9 mouse cellular contexts compared by ENCODE assay signal in genomic region chr1:181465027-181465426, GRCm38 (mm10). TPM values are rescaled to one million over a fixed set of nuclear protein-coding genes. Genes with fewer than 3 reads are reported as not detected.
A peak's percentile ranks its signal among the peaks of the same experiment; 100 is the strongest.
DNase-seq lines count a peak whose midpoint lies in the region; ATAC-seq lines count a peak whose summit lies in the region.
"Had no signal": no experiment of that assay in that cellular context is flagged by ENCODE, and none has a peak within 500 bp of the region (broad histone marks: within the 10 kb centered on the region; RNA-seq: fewer than 3 reads in every experiment).

No protein-coding gene starts in this region.

- H3K27ac ChIP-seq in midbrain, embryonic 10.5 days (replicated peaks), result no peak overlapping the region
- H3K27ac ChIP-seq in midbrain, embryonic 14.5 days (replicated peaks; ENCODE audit: low read depth, low read length), result no peak overlapping the region
- no peak overlapping the region for H3K27ac ChIP-seq in embryonic facial prominence, embryonic 11.5 days (replicated peaks; ENCODE audit: low read depth, low read length)
- H3K27ac ChIP-seq: heart, embryonic 15.5 days had no signal

- 0 out of 2 replicates have a peak, but pooled peaks cover 6% of the 10 kb centered on the region for H3K4me1 ChIP-seq in midbrain, embryonic 10.5 days
- H3K4me1 ChIP-seq in midbrain, embryonic 14.5 days (ENCODE audit: control insufficient read depth, insufficient read depth, low read length), result no peaks in the 10 kb centered on the region
- no peaks in the 10 kb centered on the region for H3K4me1 ChIP-seq in embryonic facial prominence, embryonic 11.5 days (ENCODE audit: control insufficient read depth, insufficient read depth, low read length)

- no peaks in the 10 kb centered on the region for H3K36me3 ChIP-seq in midbrain, embryonic 10.5 days
- H3K36me3 ChIP-seq in midbrain, embryonic 14.5 days (ENCODE audit: control insufficient read depth, insufficient read depth, low read length), result no peaks in the 10 kb centered on the region
- H3K36me3 ChIP-seq in embryonic facial prominence, embryonic 11.5 days (replicated peaks; ENCODE audit: control insufficient read depth, insufficient read depth, low read depth, low read length), result no peaks in the 10 kb centered on the region
- H3K36me3 ChIP-seq: heart, embryonic 15.5 days had no signal

- H3K4me3 ChIP-seq in midbrain, embryonic 10.5 days, result no peak overlapping the region
- H3K4me3 ChIP-seq in midbrain, embryonic 14.5 days (replicated peaks; ENCODE audit: low read depth, low read length), result no peak overlapping the region
- no peak overlapping the region for H3K4me3 ChIP-seq in embryonic facial prominence, embryonic 11.5 days (ENCODE audit: low read depth, low read length)
- H3K4me3 ChIP-seq: heart, embryonic 15.5 days had no signal

- peak; percentile 22 to 72 for DNase-seq in adrenal gland, adult (ENCODE audit: inconsistent age in 2 of 2, low spot score in 1 of 2)
- no peak for DNase-seq in adrenal gland, adult 8-10 months
- peak; percentile 19 for DNase-seq in midbrain, embryonic 10.5 days (ENCODE audit: low spot score)
- no peak for DNase-seq in midbrain, embryonic 14.5 days
- DNase-seq in embryonic facial prominence, embryonic 11.5 days (ENCODE audit: low spot score), result peak; percentile 30
- DNase-seq in cerebellum, adult 18-20 months, result no peak

- no peaks in the 10 kb centered on the region for H3K27me3 ChIP-seq in midbrain, embryonic 10.5 days (ENCODE audit: low read depth, poor library complexity, severe bottlenecking)
- H3K27me3 ChIP-seq in midbrain, embryonic 14.5 days (ENCODE audit: control insufficient read depth, insufficient read depth, low read length), result no peaks in the 10 kb centered on the region
- no peaks in the 10 kb centered on the region for H3K27me3 ChIP-seq in embryonic facial prominence, embryonic 11.5 days (ENCODE audit: control insufficient read depth, insufficient read depth, low read length)
- H3K27me3 ChIP-seq: heart, embryonic 15.5 days had no signal

- no peaks in the 10 kb centered on the region for H3K9me3 ChIP-seq in midbrain, embryonic 10.5 days (replicated peaks)
- no peaks in the 10 kb centered on the region for H3K9me3 ChIP-seq in midbrain, embryonic 14.5 days (ENCODE audit: control insufficient read depth, low read length)
- H3K9me3 ChIP-seq in embryonic facial prominence, embryonic 11.5 days (replicated peaks; ENCODE audit: control insufficient read depth, low read length), result no peaks in the 10 kb centered on the region
- H3K9me3 ChIP-seq: heart, embryonic 15.5 days had no signal

- no peak overlapping the region for H3K9ac ChIP-seq in midbrain, embryonic 14.5 days (replicated peaks; ENCODE audit: low read length)
- no peak overlapping the region for H3K9ac ChIP-seq in embryonic facial prominence, embryonic 11.5 days (replicated peaks; ENCODE audit: low read length)
- H3K9ac ChIP-seq: heart, embryonic 15.5 days had no signal

- ATAC-seq in midbrain, embryonic 14.5 days (ENCODE audit: low FRiP score, low TSS enrichment), result no peak
- ATAC-seq in embryonic facial prominence, embryonic 11.5 days (replicated peaks; ENCODE audit: insufficient number of reproducible peaks, low FRiP score, low TSS enrichment, low read depth), result no peak
- ATAC-seq in monocyte, adult 5-6 weeks (replicated peaks; ENCODE audit: insufficient number of reproducible peaks, low FRiP score, low TSS enrichment, poor library complexity, severe bottlenecking), result peak; percentile 59; the same call in 1 of the 2 replicates
- no peak for ATAC-seq in cerebellum, adult (ENCODE audit: insufficient number of reproducible peaks, low FRiP score, low TSS enrichment)

- no peak overlapping the region for H3K4me2 ChIP-seq in midbrain, embryonic 14.5 days (ENCODE audit: low read length)
- no peak overlapping the region for H3K4me2 ChIP-seq in embryonic facial prominence, embryonic 11.5 days (ENCODE audit: low read depth, low read length)
- H3K4me2 ChIP-seq: heart, embryonic 15.5 days had no signal

- WGBS in midbrain, embryonic 10.5 days, result 54% methylated on average over 5 of the region's 5 CpGs
- WGBS in midbrain, embryonic 14.5 days, result 56% methylated on average over 5 of the region's 5 CpGs
- 48% methylated on average over 5 of the region's 5 CpGs for WGBS in embryonic facial prominence, embryonic 11.5 days

RNA-seq across cellular contexts. Expression of gene Ccdc121, which starts 46.2 kb away (rescaled TPM):
- under 1 TPM in 1 of 4 experiments, not detected in 3; 0.31 TPM for total RNA-seq in adrenal gland, adult 8-10 months (2022)
- 0.09 TPM in 1 of 2 replicates, not detected in the other for polyA plus RNA-seq in midbrain, embryonic 10.5 days (2016; fragmentation: Nextera tagmentation; extraction: Ambion mirVana)
- 0.12 and 0.18 TPM in 2 replicates for polyA plus RNA-seq in midbrain, embryonic 14.5 days (2014; fragmentation: Nextera tagmentation; extraction: Ambion mirVana)
- polyA plus RNA-seq in embryonic facial prominence, embryonic 11.5 days (2014; fragmentation: Nextera tagmentation; extraction: Ambion mirVana), result 0.11 TPM in 1 of 2 replicates, not detected in the other
- not detected in 3 replicates for total RNA-seq in monocyte, adult 5-6 weeks (2017)

Comparison
In these comparisons a context has a peak if more than half of its experiments do, and no peak if none do; other contexts are left out.
1. DNase-seq: peak in adrenal gland, adult (2 of 2), midbrain, embryonic 10.5 days (single experiment) and embryonic facial prominence, embryonic 11.5 days (single experiment); none in adrenal gland, adult 8-10 months (single experiment), midbrain, embryonic 14.5 days (single experiment) and cerebellum, adult 18-20 months (0 of 2).